Mouse (Mus musculus): Measurements from ENCODE around the gene Impg2.

DNA sequence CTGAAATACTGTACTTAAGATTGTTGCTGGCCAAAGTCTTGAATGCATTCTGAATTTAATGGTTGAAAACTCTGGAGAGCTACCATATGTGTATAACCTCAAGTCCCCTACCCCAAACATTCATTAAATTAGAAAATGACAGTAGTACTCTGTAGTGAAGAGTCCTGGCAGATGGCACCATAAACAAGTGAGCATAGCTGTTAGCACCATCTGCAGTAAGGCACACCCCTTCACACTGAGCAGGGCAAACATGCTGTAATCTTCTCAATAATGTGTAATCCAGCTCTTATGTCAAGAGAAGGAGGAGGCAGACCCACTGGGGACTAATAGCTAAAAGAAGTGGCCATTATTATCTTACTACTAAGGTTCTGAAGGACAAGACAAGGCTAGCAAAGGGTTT, 33.9 kb upstream of the Impg2 start:
- TF ChIP-seq CTCF (IDR thresholded peaks at IDR 0.05; ENCODE audit: borderline replicate concordance, extremely low read depth, insufficient read depth, insufficient read length) = no peak
- no peak for TF ChIP-seq POLR2A (IDR thresholded peaks at IDR 0.05; ENCODE audit: borderline replicate concordance, extremely low read depth, insufficient read depth, insufficient read length, poor library complexity, severe bottlenecking)
